Mouse (Mus musculus): Measurements from ENCODE around the gene Tmem135. TPM values are rescaled to one million over a fixed set of nuclear protein-coding genes. Genes with fewer than 3 reads are reported as not detected.

Tmem135 gene
- polyA plus RNA-seq, 1 experiment from 2014 or later = 21.7 TPM

DNA sequence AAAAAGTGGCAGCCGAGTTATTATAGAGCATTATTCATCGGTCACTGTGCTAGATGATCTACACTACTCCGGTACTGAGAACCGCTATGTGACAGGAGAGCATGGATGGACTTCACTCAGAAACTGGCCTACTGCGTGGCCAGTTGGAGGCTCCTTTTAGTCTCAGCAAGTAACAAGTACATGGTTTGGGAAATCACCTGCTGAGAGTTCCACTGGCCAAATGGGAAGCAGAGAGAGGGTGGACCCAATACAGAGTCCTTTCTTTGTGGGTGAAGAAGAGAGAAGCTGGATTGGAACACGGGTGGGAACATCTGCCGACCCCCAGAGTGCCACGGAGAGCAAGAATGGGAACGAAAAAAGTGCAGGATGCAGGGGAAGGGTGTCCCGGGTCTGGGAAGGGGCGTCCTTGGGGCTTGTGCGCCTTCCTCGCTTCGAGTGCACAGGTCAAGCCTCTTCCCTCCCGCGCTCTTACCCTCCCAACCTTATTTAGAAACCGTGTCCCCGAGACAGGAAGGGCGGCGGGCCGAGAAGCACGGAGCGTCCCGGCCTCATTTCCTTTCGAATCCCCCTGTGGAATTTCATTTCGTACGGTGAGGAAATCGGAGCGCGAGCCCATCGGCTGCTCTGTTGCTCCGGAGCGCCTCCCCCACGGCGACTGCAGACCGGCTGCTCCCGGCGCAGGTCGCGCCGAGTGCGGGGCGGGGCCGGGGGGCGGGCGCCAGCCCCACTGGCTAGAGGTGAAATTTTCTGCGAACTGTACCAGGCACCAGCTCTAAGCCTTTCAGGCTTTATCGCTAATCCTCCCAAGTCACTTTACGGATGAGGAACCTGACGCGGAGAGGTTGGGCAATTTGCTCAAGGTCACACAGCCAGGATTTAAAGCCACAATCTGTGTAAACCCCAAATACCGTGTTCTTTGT, 709 bp downstream of the Tmem135 start:
- 4% methylated on average over 47 of the region's 52 CpGs for WGBS
- Histone ChIP-seq H3K9ac (replicated peaks; ENCODE audit: low read depth) (peak overlapping the region; percentile 37), H3K9me3 (ENCODE audit: low read length) (no peaks in the 10 kb centered on the region), H3K4me3 (ENCODE audit: low read depth, low read length) (peak overlapping the region; percentile 73), H3K4me1 (ENCODE audit: insufficient read depth, low read depth, low read length) (no peaks in the 10 kb centered on the region; the same call in 1 of the 2 replicates), H3K27ac (ENCODE audit: low read length) (peak overlapping the region; percentile 88), H3K4me2 (replicated peaks; ENCODE audit: low read depth, low read length) (peak overlapping the region; percentile 92), H3K27me3 (replicated peaks; ENCODE audit: insufficient read depth, low read length) (no peaks in the 10 kb centered on the region), H3K36me3 (ENCODE audit: insufficient read depth, low read length) (no peaks in the 10 kb centered on the region)
- ATAC-seq = peak; percentile 85
- DNase-seq (ENCODE audit: low spot score) = peak; percentile 90
- TF ChIP-seq CTCF (IDR thresholded peaks at IDR 0.05) = peak; percentile 29
- TF ChIP-seq EP300 (IDR thresholded peaks at IDR 0.05) = peak; percentile 98

DNA sequence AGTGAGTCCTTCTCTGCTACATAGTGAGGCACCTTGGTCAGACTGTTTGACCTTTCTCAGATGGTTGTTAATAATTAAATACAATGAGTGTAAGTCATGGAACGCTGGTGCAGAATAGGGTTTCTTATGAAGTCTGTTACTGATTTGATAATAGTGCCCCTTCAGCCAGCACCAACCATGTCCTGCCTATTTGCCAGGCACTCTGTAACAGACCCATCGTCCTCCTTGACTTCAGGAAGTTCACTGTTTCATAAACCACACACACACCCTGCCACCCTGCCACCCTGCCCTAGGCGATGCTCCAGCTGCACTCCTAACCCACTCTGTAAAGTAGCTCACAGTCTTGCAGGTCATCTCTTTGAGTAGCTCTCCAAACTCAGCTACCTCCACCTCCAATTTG, 2.1 kb downstream of the Tmem135 start:
- no peak for TF ChIP-seq EP300 (IDR thresholded peaks at IDR 0.05)
- WGBS = 47% methylated on average over 3 of the region's 3 CpGs
- no peak overlapping the region for H3K27ac ChIP-seq (ENCODE audit: low read length)
- H3K4me1 ChIP-seq (ENCODE audit: insufficient read depth, low read depth, low read length) = no peaks in the 10 kb centered on the region
- ATAC-seq (no peak), DNase-seq (ENCODE audit: low spot score) (no peak)
- H3K27me3 ChIP-seq (replicated peaks; ENCODE audit: insufficient read depth, low read length) = no peaks in the 10 kb centered on the region
- H3K9ac ChIP-seq (replicated peaks; ENCODE audit: low read depth) = no peak overlapping the region
- H3K9me3 ChIP-seq (ENCODE audit: low read length) = no peaks in the 10 kb centered on the region
- no peaks in the 10 kb centered on the region for H3K36me3 ChIP-seq (ENCODE audit: insufficient read depth, low read length)
- no peak overlapping the region for H3K4me2 ChIP-seq (replicated peaks; ENCODE audit: low read depth, low read length)
- H3K4me3 ChIP-seq (ENCODE audit: low read depth, low read length) = no peak overlapping the region

DNA sequence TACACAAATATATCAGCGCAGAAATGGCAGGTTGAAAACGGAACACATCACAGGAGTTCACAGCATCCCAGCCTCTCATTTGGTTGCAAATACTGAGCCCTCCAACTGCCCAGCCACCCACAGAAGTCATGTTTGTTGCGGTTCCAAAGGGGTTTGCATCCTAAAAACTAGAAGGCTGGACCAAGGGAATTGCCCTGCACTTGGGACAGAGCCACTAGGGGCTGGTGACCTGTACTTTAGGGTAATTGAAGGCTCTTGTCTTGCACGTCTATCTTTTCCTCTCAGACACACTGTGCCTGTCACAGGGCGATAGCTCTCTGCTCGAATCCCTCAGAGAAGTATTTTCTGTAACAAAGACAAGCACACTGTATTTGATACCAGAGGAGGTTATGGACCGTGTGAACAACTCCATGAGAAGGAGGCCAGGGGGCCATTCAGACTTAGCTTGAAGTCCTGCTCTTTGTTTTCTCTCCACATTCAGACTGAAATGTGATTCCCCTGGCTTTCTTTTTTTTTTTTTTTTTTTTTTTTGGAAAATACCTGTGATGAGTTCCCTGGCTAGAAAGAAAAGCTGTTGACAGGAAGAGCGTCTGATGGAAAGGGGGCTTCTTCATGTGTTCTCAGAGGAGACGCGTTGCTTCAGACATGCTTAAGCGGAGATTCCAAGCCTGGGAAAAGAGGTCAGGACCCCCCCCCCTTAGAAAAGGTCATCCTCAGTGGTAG, 2.7 kb downstream of the Tmem135 start:
- H3K9me3 ChIP-seq (ENCODE audit: low read length) = no peaks in the 10 kb centered on the region
- no peak overlapping the region for H3K27ac ChIP-seq (ENCODE audit: low read length)
- no peak overlapping the region for H3K4me3 ChIP-seq (ENCODE audit: low read depth, low read length)
- 70% methylated on average over 11 of the region's 11 CpGs for WGBS
- DNase-seq (ENCODE audit: low spot score) = no peak
- H3K9ac ChIP-seq (replicated peaks; ENCODE audit: low read depth) = no peak overlapping the region
- TF ChIP-seq CTCF (IDR thresholded peaks at IDR 0.05) (no peak), EP300 (IDR thresholded peaks at IDR 0.05) (no peak)
- H3K4me2 ChIP-seq (replicated peaks; ENCODE audit: low read depth, low read length) = no peak overlapping the region
- no peaks in the 10 kb centered on the region for H3K27me3 ChIP-seq (replicated peaks; ENCODE audit: insufficient read depth, low read length)
- H3K4me1 ChIP-seq (ENCODE audit: insufficient read depth, low read depth, low read length) = no peaks in the 10 kb centered on the region
- ATAC-seq = no peak
- no peaks in the 10 kb centered on the region for H3K36me3 ChIP-seq (ENCODE audit: insufficient read depth, low read length)

DNA sequence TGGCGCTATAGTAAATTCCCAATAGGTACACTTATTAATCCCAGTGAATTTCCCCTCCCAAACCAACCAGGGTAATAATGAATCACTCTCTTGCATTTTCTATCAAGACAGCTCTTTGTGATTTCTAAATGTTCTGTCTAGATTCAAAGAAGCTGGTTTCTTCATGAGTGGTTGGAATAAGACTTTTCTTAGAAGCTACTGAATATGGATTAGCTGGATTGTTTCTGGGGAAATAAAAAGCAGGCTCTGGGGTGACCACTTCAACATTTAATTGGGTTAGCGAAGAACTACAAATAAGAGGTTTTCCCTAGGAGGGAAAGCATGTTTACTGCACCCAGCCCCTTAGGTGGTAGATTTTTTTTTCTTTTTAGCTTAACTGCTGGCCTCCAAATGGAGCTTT, 3.3 kb downstream of the Tmem135 start:
- H3K9ac ChIP-seq (replicated peaks; ENCODE audit: low read depth) = no peak overlapping the region
- no peaks in the 10 kb centered on the region for H3K9me3 ChIP-seq (ENCODE audit: low read length)
- TF ChIP-seq EP300 (IDR thresholded peaks at IDR 0.05) = no peak
- no peak for TF ChIP-seq CTCF (IDR thresholded peaks at IDR 0.05)
- no peaks in the 10 kb centered on the region for H3K4me1 ChIP-seq (ENCODE audit: insufficient read depth, low read depth, low read length)
- WGBS = 91% methylated on average over 2 of the region's 2 CpGs
- H3K27me3 ChIP-seq (replicated peaks; ENCODE audit: insufficient read depth, low read length) = no peaks in the 10 kb centered on the region
- no peak overlapping the region for H3K27ac ChIP-seq (ENCODE audit: low read length)
- H3K4me2 ChIP-seq (replicated peaks; ENCODE audit: low read depth, low read length) = no peak overlapping the region
- ATAC-seq (no peak), DNase-seq (ENCODE audit: low spot score) (no peak)
- no peak overlapping the region for H3K4me3 ChIP-seq (ENCODE audit: low read depth, low read length)
- no peaks in the 10 kb centered on the region for H3K36me3 ChIP-seq (ENCODE audit: insufficient read depth, low read length)

DNA sequence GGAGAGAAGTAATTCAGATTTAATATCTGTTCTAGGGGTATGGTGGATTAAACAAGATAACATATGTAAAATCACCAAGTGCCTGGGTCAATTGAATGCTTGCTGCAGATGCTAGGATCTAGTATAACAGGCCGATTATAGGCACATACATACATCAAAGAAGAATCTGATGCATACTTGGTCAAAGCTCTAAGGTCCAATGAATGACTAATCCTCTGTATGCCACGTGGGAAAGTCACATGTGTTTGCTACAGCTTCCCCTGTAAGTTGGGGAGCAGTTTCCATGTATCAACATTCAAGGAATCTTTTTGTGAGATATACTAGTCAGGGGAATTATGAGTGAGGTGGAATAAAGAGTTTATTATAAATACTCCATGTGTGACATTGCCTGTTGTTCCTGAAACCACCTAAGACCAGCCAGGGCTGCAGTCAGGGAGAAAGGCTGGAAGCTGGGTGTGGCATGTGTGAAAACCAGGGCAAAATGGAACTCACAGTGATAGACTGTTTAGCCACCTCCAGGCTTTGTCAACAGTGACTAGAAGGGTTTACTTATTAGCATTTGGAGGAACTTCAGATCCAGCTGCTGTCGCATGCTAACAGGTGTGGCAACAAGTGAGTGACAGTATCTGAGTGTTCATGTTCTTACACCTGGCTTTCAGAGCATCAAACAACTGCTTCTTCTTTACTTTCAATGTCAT, 6.0 kb downstream of the Tmem135 start:
- Histone ChIP-seq H3K9ac (replicated peaks; ENCODE audit: low read depth) (no peak overlapping the region), H3K9me3 (ENCODE audit: low read length) (no peaks in the 10 kb centered on the region), H3K27me3 (replicated peaks; ENCODE audit: insufficient read depth, low read length) (no peaks in the 10 kb centered on the region), H3K36me3 (ENCODE audit: insufficient read depth, low read length) (no peaks in the 10 kb centered on the region), H3K4me3 (ENCODE audit: low read depth, low read length) (no peak overlapping the region), H3K4me2 (replicated peaks; ENCODE audit: low read depth, low read length) (no peak overlapping the region), H3K27ac (ENCODE audit: low read length) (no peak overlapping the region), H3K4me1 (ENCODE audit: insufficient read depth, low read depth, low read length) (no peaks in the 10 kb centered on the region)
- 61% methylated on average over 3 of the region's 3 CpGs for WGBS
- no peak for TF ChIP-seq CTCF (IDR thresholded peaks at IDR 0.05)
- TF ChIP-seq EP300 (IDR thresholded peaks at IDR 0.05) = no peak
- DNase-seq (ENCODE audit: low spot score) (no peak), ATAC-seq (no peak)

- Histone ChIP-seq H3K4me1 (ENCODE audit: insufficient read depth, low read depth, low read length) (no peaks in the 10 kb centered on the region), H3K27ac (ENCODE audit: low read length) (no peak overlapping the region), H3K4me2 (replicated peaks; ENCODE audit: low read depth, low read length) (no peak overlapping the region), H3K9me3 (ENCODE audit: low read length) (no peaks in the 10 kb centered on the region), H3K27me3 (replicated peaks; ENCODE audit: insufficient read depth, low read length) (no peaks in the 10 kb centered on the region), H3K9ac (replicated peaks; ENCODE audit: low read depth) (no peak overlapping the region), H3K36me3 (ENCODE audit: insufficient read depth, low read length) (no peaks in the 10 kb centered on the region), H3K4me3 (ENCODE audit: low read depth, low read length) (no peak overlapping the region)
- 72% methylated on average over 8 of the region's 8 CpGs for WGBS
- TF ChIP-seq EP300 (IDR thresholded peaks at IDR 0.05) (no peak), CTCF (IDR thresholded peaks at IDR 0.05) (no peak)
- no peak for ATAC-seq
- DNase-seq (ENCODE audit: low spot score) = no peak
These were observed 7.6 kb downstream of the Tmem135 start for GRCm38 (mm10) chr7:89396386-89396785.
